Mouse (Mus musculus): ENCODE measurements at regions not wholly inside any gene's neighbourhood (a gene's known extent, or its start where the extent isn't known, plus 50 kb on each side); places are given as distances from the start of the nearest gene placed in this dataset.

DNA sequence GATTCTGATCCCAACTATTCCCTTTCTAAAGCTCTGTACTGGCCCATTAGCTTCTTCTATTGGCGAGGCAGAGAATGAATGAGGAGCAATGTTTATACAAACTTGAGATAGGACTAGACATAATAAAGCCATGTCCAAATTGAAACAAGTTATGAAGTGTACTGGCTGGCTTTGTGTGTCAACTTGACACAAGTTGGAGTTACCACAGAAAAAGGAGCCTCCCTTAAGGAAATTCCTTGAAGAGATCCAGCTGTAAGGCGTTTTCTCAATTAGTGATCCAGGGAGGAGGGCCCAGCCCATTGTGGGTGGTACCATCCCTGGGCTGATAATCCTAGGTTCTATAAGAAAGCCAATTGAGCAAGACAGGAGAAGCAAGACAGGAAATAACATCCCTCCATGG is 135.9 kb upstream of the Cr2 start:
- DNase-seq: no peak

DNA sequence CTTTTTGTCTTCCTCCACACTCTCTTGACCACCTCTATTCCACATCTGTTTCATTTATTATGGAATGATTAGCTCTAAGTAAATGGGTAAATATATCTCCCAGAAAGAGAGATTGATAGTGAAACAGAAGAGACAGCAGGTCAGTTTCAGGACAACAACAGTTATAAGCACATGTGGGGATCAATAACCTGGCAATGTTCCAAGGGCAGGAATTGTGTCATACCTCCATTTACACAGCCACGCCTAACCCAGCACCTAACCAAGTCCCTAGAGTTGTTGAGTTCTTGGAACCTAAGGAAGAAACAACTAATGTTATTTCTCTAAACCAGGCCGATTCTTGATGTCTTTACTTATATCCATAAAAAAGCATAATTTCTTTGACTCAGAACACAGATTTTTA is 108.6 kb upstream of the Cr2 start:
- no peak for DNase-seq

DNA sequence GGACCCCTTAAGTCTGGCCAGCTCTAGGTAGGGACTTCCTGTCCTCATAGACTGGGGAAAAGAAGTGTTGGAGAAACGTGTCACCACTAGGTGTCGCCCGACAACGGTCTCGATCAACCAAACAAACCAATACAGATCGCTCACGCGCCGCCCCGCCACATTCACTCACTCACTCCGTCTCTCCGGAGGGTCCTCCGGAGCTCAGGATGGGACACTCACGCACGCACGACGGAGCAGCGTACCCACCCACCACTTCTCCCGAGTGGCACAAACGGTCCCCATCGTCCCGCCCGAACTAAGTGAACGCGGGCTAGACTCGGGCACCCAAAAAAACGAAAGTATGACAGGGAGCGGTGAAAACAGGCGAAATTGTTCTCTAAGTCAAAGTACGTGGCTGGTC is 65.0 kb upstream of the Cr2 start:
- peak; percentile 100 for DNase-seq

DNA sequence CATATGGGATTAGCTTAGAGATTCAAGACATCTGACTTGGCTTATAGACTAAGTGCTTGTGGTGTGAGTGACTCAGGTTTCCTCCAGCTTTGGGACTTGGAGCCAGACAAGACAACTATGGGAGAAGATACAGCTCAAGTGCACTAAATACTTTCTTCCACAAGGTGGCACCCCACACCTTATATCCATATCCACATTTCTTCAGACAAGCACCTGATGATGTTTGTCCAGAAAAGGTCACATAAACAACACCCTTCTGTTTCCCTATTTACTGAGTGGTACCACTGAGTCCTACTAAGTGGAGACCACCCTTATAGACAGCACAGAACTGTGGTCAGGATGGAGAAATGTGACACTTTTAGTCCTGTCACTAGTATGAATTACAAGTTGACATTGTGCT is 56.1 kb upstream of the Cr2 start:
- DNase-seq: peak; percentile 8

DNA sequence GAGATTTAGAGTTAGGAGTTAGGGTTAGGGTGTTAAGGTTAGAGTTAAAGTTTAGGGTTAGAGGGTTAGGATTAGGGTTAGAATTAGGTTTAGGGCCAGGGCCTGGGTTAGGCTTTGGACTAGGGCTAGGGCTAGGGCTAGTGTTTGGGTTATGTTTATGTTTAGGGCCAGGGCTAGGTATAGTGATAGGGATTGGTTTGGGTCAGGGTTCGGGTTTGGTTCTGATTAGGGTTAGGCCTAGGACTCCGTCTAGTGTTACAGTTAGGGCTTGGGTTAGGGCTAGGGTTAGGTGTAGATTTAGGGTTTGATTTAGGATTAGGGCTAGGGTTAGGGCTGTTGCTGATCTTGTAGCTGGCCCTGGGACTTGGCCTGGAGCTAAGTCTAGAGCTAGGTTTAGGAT is 50.5 kb upstream of the Cr2 start:
- no peak for DNase-seq

Measured in right cerebral cortex, postnatal 4 days (tissue).